Mouse (Mus musculus) lung, embryonic 15.5 days (tissue): Measurements from ENCODE around the gene Rarg. TPM values are rescaled to one million over a fixed set of nuclear protein-coding genes. Genes with fewer than 3 reads are reported as not detected.
A peak's percentile ranks its signal among the peaks of the same experiment; 100 is the strongest.

Experiments
- ATAC-seq: fragments of 200-750 bp; cut with Nextera tagmentation; 2 replicates; pipeline ENCODE4 v1.8.0; 2017; ENCODE audit warnings: moderate number of reproducible peaks, borderline replicate concordance; ENCODE audit not compliant: low FRiP score, low TSS enrichment; ENCODE audit errors: extremely low read depth
- H3K27ac ChIP-seq: fragments of 300-500 bp; sonication (generic); 2 replicates; pipeline ENCODE4 v1.5.1; 2015; ENCODE audit warnings: moderate library complexity, mild to moderate bottlenecking, inconsistent platforms
- H3K27me3 ChIP-seq: fragments of 300-500 bp; sonication (generic); 2 replicates; pipeline ENCODE4 v1.6.1; 2015; ENCODE audit warnings: inconsistent platforms
- H3K36me3 ChIP-seq: fragments of 300-500 bp; sonication (generic); 2 replicates; pipeline ENCODE4 v1.6.1; 2015; ENCODE audit warnings: inconsistent platforms
- H3K4me1 ChIP-seq: fragments of 300-500 bp; sonication (generic); 2 replicates; pipeline ENCODE4 v1.6.1; 2015; ENCODE audit warnings: inconsistent platforms
- H3K4me2 ChIP-seq: fragments of 300-500 bp; sonication (generic); 2 replicates; pipeline ENCODE4 v1.6.1; 2015; ENCODE audit warnings: inconsistent platforms, mild to moderate bottlenecking, moderate library complexity
- H3K4me3 ChIP-seq: fragments of 300-500 bp; sonication (generic); 2 replicates; pipeline ENCODE4 v1.5.1; 2015; ENCODE audit warnings: mild to moderate bottlenecking, inconsistent platforms
- H3K9ac ChIP-seq: fragments of 300-500 bp; sonication (generic); 2 replicates; pipeline ENCODE4 v1.6.1; 2015; ENCODE audit warnings: inconsistent platforms
- H3K9me3 ChIP-seq: fragments of 300-500 bp; sonication (generic); 2 replicates; pipeline ENCODE4 v1.6.1; 2016; ENCODE audit warnings: inconsistent platforms
- WGBS: fragments of 180-500 bp; shearing (Covaris S2); methylation state at CpG from one replicate; pipeline ENCODE4 v1.1.7; 2015; 5-methylcytosine and 5-hydroxymethylcytosine counted together
- polyA plus RNA-seq: library from polyadenylated mRNA; unstranded; fragments of >200 nt; fragmentation: Nextera tagmentation; extraction: Ambion mirVana; gene quantifications from 2 replicates; pipeline ENCODE4 v1.2.1, GENCODE M21; 2015

Rarg gene
- polyA plus RNA-seq, 1 experiment from 2014 or later: 43.7 TPM

- Histone ChIP-seq H3K27me3 (no peaks in the 10 kb centered on the region), H3K9ac (peak overlapping the region; percentile 70), H3K4me1 (peaks cover 73% of the 10 kb centered on the region), H3K4me2 (peak overlapping the region; percentile 88), H3K27ac (peak overlapping the region; percentile 96), H3K4me3 (peak overlapping the region; percentile 74), H3K36me3 (peaks cover 14% of the 10 kb centered on the region; the same call in 1 of the 2 replicates), H3K9me3 (no peaks in the 10 kb centered on the region)
- WGBS: 33% methylated on average over 11 of the region's 14 CpGs
- peak; percentile 45 for ATAC-seq
These were observed 1.6 kb downstream of the Rarg start for GRCm38 (mm10) chr15:102255547-102256255.

- no peak for ATAC-seq
- Histone ChIP-seq H3K27ac (peak overlapping the region; percentile 100), H3K9me3 (no peaks in the 10 kb centered on the region), H3K4me2 (peak overlapping the region; percentile 87; the same call in 1 of the 2 replicates), H3K9ac (no peak overlapping the region), H3K27me3 (no peaks in the 10 kb centered on the region), H3K36me3 (peaks cover 19% of the 10 kb centered on the region; the same call in 1 of the 2 replicates), H3K4me3 (no peak overlapping the region), H3K4me1 (peaks cover 69% of the 10 kb centered on the region)
- WGBS: 67% methylated on average over 5 of the region's 5 CpGs
These were observed 6.8 kb downstream of the Rarg start for GRCm38 (mm10) chr15:102250521-102250920.

GRCm38 (mm10) chr15:102249967-102250366 is 7.3 kb downstream of the Rarg start:
- Histone ChIP-seq H3K4me1 (peaks cover 70% of the 10 kb centered on the region), H3K4me2 (peak overlapping the region; percentile 87), H3K27ac (peak overlapping the region; percentile 100), H3K9ac (peak overlapping the region; percentile 52), H3K4me3 (peak overlapping the region; percentile 56; the same call in 1 of the 2 replicates), H3K27me3 (no peaks in the 10 kb centered on the region), H3K36me3 (peaks cover 19% of the 10 kb centered on the region; the same call in 1 of the 2 replicates), H3K9me3 (no peaks in the 10 kb centered on the region)
- WGBS: 38% methylated on average over 9 of the region's 9 CpGs
- ATAC-seq: no peak

GRCm38 (mm10) chr15:102249251-102249691 is 8.0 kb downstream of the Rarg start:
- no peaks in the 10 kb centered on the region for H3K27me3 ChIP-seq
- H3K4me2 ChIP-seq: peak overlapping the region; percentile 87
- 3% methylated on average over 9 of the region's 13 CpGs for WGBS
- peaks cover 72% of the 10 kb centered on the region for H3K4me1 ChIP-seq
- peak overlapping the region; percentile 56 for H3K4me3 ChIP-seq
- H3K27ac ChIP-seq: peak overlapping the region; percentile 100
- no peak for ATAC-seq
- peak overlapping the region; percentile 52 for H3K9ac ChIP-seq
- H3K9me3 ChIP-seq: no peaks in the 10 kb centered on the region
- H3K36me3 ChIP-seq: peaks cover 19% of the 10 kb centered on the region; the same call in 1 of the 2 replicates

- Histone ChIP-seq H3K4me1 (peaks cover 72% of the 10 kb centered on the region), H3K4me3 (peak overlapping the region; percentile 56), H3K4me2 (peak overlapping the region; percentile 87), H3K9me3 (no peaks in the 10 kb centered on the region), H3K9ac (peak overlapping the region; percentile 52), H3K27ac (peak overlapping the region; percentile 100), H3K36me3 (peaks cover 17% of the 10 kb centered on the region; the same call in 1 of the 2 replicates), H3K27me3 (no peaks in the 10 kb centered on the region)
- 0% methylated on average over 1 of the region's 3 CpGs for WGBS
- no peak for ATAC-seq
These were observed 8.5 kb downstream of the Rarg start for GRCm38 (mm10) chr15:102248812-102249191.

GRCm38 (mm10) chr15:102248131-102248811 is 9.0 kb downstream of the Rarg start:
- 8% methylated on average over 8 of the region's 8 CpGs for WGBS
- Histone ChIP-seq H3K4me1 (peaks cover 72% of the 10 kb centered on the region), H3K9ac (peak overlapping the region; percentile 52), H3K9me3 (no peaks in the 10 kb centered on the region), H3K36me3 (peaks cover 17% of the 10 kb centered on the region; the same call in 1 of the 2 replicates), H3K4me2 (peak overlapping the region; percentile 87), H3K27me3 (no peaks in the 10 kb centered on the region), H3K27ac (peak overlapping the region; percentile 100), H3K4me3 (peak overlapping the region; percentile 56)
- ATAC-seq: no peak

- H3K36me3 ChIP-seq: peaks cover 17% of the 10 kb centered on the region; the same call in 1 of the 2 replicates
- H3K9me3 ChIP-seq: no peaks in the 10 kb centered on the region
- peak overlapping the region; percentile 87 for H3K4me2 ChIP-seq
- peaks cover 76% of the 10 kb centered on the region for H3K4me1 ChIP-seq
- no peaks in the 10 kb centered on the region for H3K27me3 ChIP-seq
- H3K27ac ChIP-seq: peak overlapping the region; percentile 100
- under 1% methylated on average over 57 of the region's 65 CpGs for WGBS
- peak; percentile 56 for ATAC-seq
- H3K9ac ChIP-seq: peak overlapping the region; percentile 52
- peak overlapping the region; percentile 56 for H3K4me3 ChIP-seq
These were observed 9.8 kb downstream of the Rarg start for GRCm38 (mm10) chr15:102247252-102248130.

- H3K27me3 ChIP-seq: no peaks in the 10 kb centered on the region
- peak overlapping the region; percentile 56 for H3K4me3 ChIP-seq
- peaks cover 13% of the 10 kb centered on the region; the same call in 1 of the 2 replicates for H3K36me3 ChIP-seq
- H3K27ac ChIP-seq: peak overlapping the region; percentile 100
- H3K4me2 ChIP-seq: peak overlapping the region; percentile 87
- peak overlapping the region; percentile 58 for H3K9ac ChIP-seq
- WGBS: 0% methylated on average over 31 of the region's 35 CpGs
- ATAC-seq: peak; percentile 75
- H3K4me1 ChIP-seq: peaks cover 75% of the 10 kb centered on the region
- no peaks in the 10 kb centered on the region for H3K9me3 ChIP-seq
These were observed 10.5 kb downstream of the Rarg start for GRCm38 (mm10) chr15:102246866-102247251.

- peaks cover 67% of the 10 kb centered on the region for H3K4me1 ChIP-seq
- H3K36me3 ChIP-seq: peaks cover 8% of the 10 kb centered on the region; the same call in 1 of the 2 replicates
- ATAC-seq: peak; percentile 69
- H3K4me3 ChIP-seq: peak overlapping the region; percentile 56
- H3K9ac ChIP-seq: peak overlapping the region; percentile 58
- WGBS: 1% methylated on average over 36 of the region's 44 CpGs
- no peaks in the 10 kb centered on the region for H3K27me3 ChIP-seq
- H3K4me2 ChIP-seq: peak overlapping the region; percentile 87
- no peaks in the 10 kb centered on the region for H3K9me3 ChIP-seq
- H3K27ac ChIP-seq: peak overlapping the region; percentile 100
These were observed 11.2 kb downstream of the Rarg start for GRCm38 (mm10) chr15:102245891-102246741.

GRCm38 (mm10) chr15:102245461-102245881 is 11.8 kb downstream of the Rarg start:
- 5% methylated on average over 14 of the region's 14 CpGs for WGBS

More at GRCm38 (mm10) chr15:102245461-102245881, 11.8 kb downstream of the Rarg start:
- H3K27me3 ChIP-seq: no peaks in the 10 kb centered on the region
- H3K36me3 ChIP-seq: peaks cover 4% of the 10 kb centered on the region; the same call in 1 of the 2 replicates
- H3K9me3 ChIP-seq: no peaks in the 10 kb centered on the region
- no peak for ATAC-seq
- peak overlapping the region; percentile 56 for H3K4me3 ChIP-seq
- H3K9ac ChIP-seq: peak overlapping the region; percentile 58
- H3K4me1 ChIP-seq: peaks cover 61% of the 10 kb centered on the region
- H3K27ac ChIP-seq: peak overlapping the region; percentile 100
- H3K4me2 ChIP-seq: peak overlapping the region; percentile 87
